In the genomic region with DNA sequence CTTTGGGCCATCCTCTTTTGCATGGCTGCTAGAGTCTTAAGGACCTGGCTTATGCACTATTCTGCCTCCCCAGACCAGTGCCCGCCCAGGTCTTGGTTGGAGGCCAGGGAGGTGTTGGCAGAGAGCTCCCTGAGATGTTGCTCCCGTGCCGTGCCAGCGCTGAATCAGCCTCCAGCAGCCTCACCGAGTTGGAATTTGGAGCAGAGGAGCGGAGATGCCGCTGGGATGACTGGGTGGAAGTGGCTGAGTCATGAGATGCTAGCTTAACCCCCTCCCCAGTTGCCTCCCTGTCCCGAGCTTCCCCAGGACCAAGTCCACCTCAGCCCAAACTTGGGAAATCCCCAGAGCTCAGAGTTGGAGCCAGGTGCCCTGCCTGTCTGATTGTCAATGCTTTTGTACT, we compare ENCODE assay signal across 12 mouse cellular contexts. TPM values are rescaled to one million over a fixed set of nuclear protein-coding genes. Genes with fewer than 3 reads are reported as not detected.
DNase-seq lines count a peak whose midpoint lies in the region; ATAC-seq and TF ChIP-seq lines count a peak whose summit lies in the region.
"Had no signal": no experiment of that assay in that cellular context is flagged by ENCODE, and none has a peak within 500 bp of the region (broad histone marks: within the 10 kb centered on the region; RNA-seq: fewer than 3 reads in every experiment).

No protein-coding gene starts in this region.

- peaks cover 4% of the 10 kb centered on the region; the same call in 1 of the 2 replicates for H3K36me3 ChIP-seq in lung, postnatal 0 days (ENCODE audit: insufficient read depth, low read length)
- peaks cover 8% of the 10 kb centered on the region for H3K36me3 ChIP-seq in myocyte (ENCODE audit: control insufficient read depth, insufficient read depth)
- H3K36me3 ChIP-seq in forebrain, embryonic 15.5 days: peaks cover 6% of the 10 kb centered on the region
- peaks cover 22% of the 10 kb centered on the region for H3K36me3 ChIP-seq in hindbrain, embryonic 10.5 days

- H3K79me2 ChIP-seq in myocyte (ENCODE audit: control insufficient read depth, insufficient read depth): peaks cover 18% of the 10 kb centered on the region

- no peak overlapping the region for H3K4me3 ChIP-seq in lung, postnatal 0 days (ENCODE audit: low read depth, low read length)
- H3K4me3 ChIP-seq in lung, adult 2 months (replicated peaks; ENCODE audit: extremely low read depth, low read depth, low read length): no peak overlapping the region
- no peak overlapping the region for H3K4me3 ChIP-seq in myocyte
- H3K4me3 ChIP-seq in forebrain, embryonic 15.5 days: no peak overlapping the region
- no peak overlapping the region for H3K4me3 ChIP-seq in hindbrain, embryonic 10.5 days
- H3K4me3 ChIP-seq: stomach, embryonic 15.5 days had no signal

- H3K27me3 ChIP-seq in lung, postnatal 0 days (replicated peaks; ENCODE audit: insufficient read depth, low read length): no peaks in the 10 kb centered on the region
- no peaks in the 10 kb centered on the region for H3K27me3 ChIP-seq in myocyte (ENCODE audit: control insufficient read depth, insufficient read depth, insufficient read length)
- H3K27me3 ChIP-seq in forebrain, embryonic 15.5 days: 0 out of 2 replicates have a peak, but pooled peaks cover under 1% of the 10 kb centered on the region
- H3K27me3 ChIP-seq in hindbrain, embryonic 10.5 days (ENCODE audit: insufficient read depth, poor library complexity, severe bottlenecking): 0 out of 2 replicates have a peak, but pooled peaks cover 5% of the 10 kb centered on the region
- H3K27me3 ChIP-seq: stomach, embryonic 15.5 days had no signal

- no peak for TF ChIP-seq EP300 in lung, postnatal 0 days (IDR thresholded peaks at IDR 0.05)

- DNase-seq in lung, postnatal 0 days (ENCODE audit: low spot score): peak; percentile 52
- DNase-seq in lung, adult 2 months: no peak
- peak; percentile 87 for DNase-seq in adrenal gland, adult 8-10 months
- peak; percentile 88 for DNase-seq in fibroblast of lung, adult 2 months (ENCODE audit: low read depth)
- DNase-seq in hindbrain, embryonic 10.5 days (ENCODE audit: low spot score): no peak
- DNase-seq: lung, embryonic 14.5 days had no signal

- TF ChIP-seq CTCF in lung, postnatal 0 days (IDR thresholded peaks at IDR 0.05): no peak
- TF ChIP-seq CTCF in lung, adult 2 months (IDR thresholded peaks at IDR 0.05; ENCODE audit: insufficient read depth, low read length): no peak

- H3K4me2 ChIP-seq in lung, postnatal 0 days (replicated peaks; ENCODE audit: low read depth, low read length): no peak overlapping the region
- peak overlapping the region; percentile 59 for H3K4me2 ChIP-seq in myocyte (ENCODE audit: low read depth)
- H3K4me2 ChIP-seq in forebrain, embryonic 15.5 days (replicated peaks): no peak overlapping the region
- H3K4me2 ChIP-seq: lung, embryonic 14.5 days; stomach, embryonic 15.5 days had no signal

- no peaks in the 10 kb centered on the region for H3K9me3 ChIP-seq in lung, postnatal 0 days (ENCODE audit: low read length)
- no peaks in the 10 kb centered on the region for H3K9me3 ChIP-seq in forebrain, embryonic 15.5 days
- no peaks in the 10 kb centered on the region for H3K9me3 ChIP-seq in hindbrain, embryonic 10.5 days
- H3K9me3 ChIP-seq: stomach, embryonic 15.5 days had no signal

- whole genome bisulfite sequencing in lung, postnatal 0 days: 63% methylated on average over 8 of the region's 8 CpGs
- WGBS in lung, adult 2 months: 32% methylated on average over 8 of the region's 8 CpGs
- 64% methylated on average over 8 of the region's 8 CpGs for WGBS in forebrain, embryonic 15.5 days
- 74% methylated on average over 8 of the region's 8 CpGs for WGBS in hindbrain, embryonic 10.5 days

- ATAC-seq in lung, postnatal 0 days: no peak
- no peak for ATAC-seq in forebrain, embryonic 15.5 days (replicated peaks)
- no peak for ATAC-seq in megakaryocyte progenitor cell, adult 5-6 weeks (replicated peaks; ENCODE audit: poor library complexity)

- TF ChIP-seq POLR2A in lung, adult 2 months (IDR thresholded peaks at IDR 0.05; ENCODE audit: borderline replicate concordance, extremely low read depth, low read depth, low read length): no peak
- no peak for TF ChIP-seq POLR2A in myocyte (IDR thresholded peaks at IDR 0.05; ENCODE audit: insufficient read length, low read depth)

- H3ac ChIP-seq in myocyte (ENCODE audit: control insufficient read depth, insufficient read length): no peak overlapping the region

- H3K4me1 ChIP-seq in lung, postnatal 0 days (ENCODE audit: insufficient read depth, low read depth, low read length): peaks cover 22% of the 10 kb centered on the region; the same call in 1 of the 2 replicates
- H3K4me1 ChIP-seq in lung, adult 2 months (ENCODE audit: control insufficient read depth, insufficient read depth, low read length): peaks cover 27% of the 10 kb centered on the region
- H3K4me1 ChIP-seq in forebrain, embryonic 15.5 days: peaks cover 24% of the 10 kb centered on the region
- peaks cover 42% of the 10 kb centered on the region for H3K4me1 ChIP-seq in hindbrain, embryonic 10.5 days (replicated peaks)

- no peak overlapping the region for H3K9ac ChIP-seq in lung, postnatal 0 days (replicated peaks; ENCODE audit: low read depth)
- H3K9ac ChIP-seq in forebrain, embryonic 15.5 days (replicated peaks): no peak overlapping the region
- H3K9ac ChIP-seq: lung, embryonic 14.5 days; stomach, embryonic 15.5 days had no signal

- H3K27ac ChIP-seq in lung, postnatal 0 days (ENCODE audit: low read length): no peak overlapping the region
- H3K27ac ChIP-seq in forebrain, embryonic 15.5 days (replicated peaks): no peak overlapping the region; the same call in 1 of the 2 replicates
- H3K27ac ChIP-seq in hindbrain, embryonic 10.5 days: no peak overlapping the region
- H3K27ac ChIP-seq: stomach, embryonic 15.5 days had no signal

TF ChIP-seq in myocyte, 11 proteins besides CTCF, POLR2A, EP300 and RAD21 (continues in another document):
- TF ChIP-seq MYOD1 (IDR thresholded peaks at IDR 0.05; ENCODE audit: control insufficient read depth in 1 of 3, insufficient read length in 2 of 3, low read depth in 2 of 3) (peak in 1 of 3 experiments; percentile 58), CEBPB (IDR thresholded peaks at IDR 0.05; ENCODE audit: insufficient read depth, poor library complexity, severe bottlenecking) (no peak), POLR2AphosphoS2 (IDR thresholded peaks at IDR 0.05; ENCODE audit: insufficient read length, low read depth) (peak; percentile 62), TCF12 (IDR thresholded peaks at IDR 0.05; ENCODE audit: insufficient read depth, poor library complexity, severe bottlenecking) (no peak)

RNA-seq across cellular contexts. Expression of a gene that starts 4.9 kb away (rescaled TPM):
- 61.7 and 63.6 TPM in 2 replicates for polyA plus RNA-seq in lung, postnatal 0 days (2015; fragmentation: Nextera tagmentation; extraction: Ambion mirVana)
- polyA plus RNA-seq in lung, adult 2 months (2012; rRNA removed): 85.2 and 86.7 TPM in 2 replicates
- 10 to 100 TPM; 52.2 to 59.2 (median 52.8) TPM for total RNA-seq in adrenal gland, adult 8-10 months (2022)
- 69.9 TPM for polyA plus RNA-seq in myocyte (2012; fragmentation: generic; extraction: Trizol)
- polyA plus RNA-seq in forebrain, embryonic 15.5 days (2015; fragmentation: Nextera tagmentation; extraction: Ambion mirVana): 66.5 TPM in 2 replicates
- total RNA-seq in megakaryocyte progenitor cell, adult 5-6 weeks (2015): 18.4 and 18.6 TPM in 2 replicates
- 8.6 and 11.9 TPM in 2 replicates for total RNA-seq in megakaryocyte progenitor cell, adult 5-6 weeks (2017)
- polyA plus RNA-seq in hindbrain, embryonic 10.5 days (2016; fragmentation: Nextera tagmentation; extraction: Ambion mirVana): 53.8 and 63.9 TPM in 2 replicates

RNA-seq across cellular contexts. Expression of a gene that starts 5.0 kb away (rescaled TPM):
- polyA plus RNA-seq in lung, postnatal 0 days (2015; fragmentation: Nextera tagmentation; extraction: Ambion mirVana): 352 and 379 TPM in 2 replicates
- polyA plus RNA-seq in lung, adult 2 months (2012; rRNA removed): 151 and 176 TPM in 2 replicates
- total RNA-seq in adrenal gland, adult 8-10 months (2022): 100 to 1,000 TPM; 272 to 295 (median 289) TPM
- polyA plus RNA-seq in myocyte (2012; fragmentation: generic; extraction: Trizol): 481 TPM
- polyA plus RNA-seq in forebrain, embryonic 15.5 days (2015; fragmentation: Nextera tagmentation; extraction: Ambion mirVana): 306 and 315 TPM in 2 replicates
- total RNA-seq in megakaryocyte progenitor cell, adult 5-6 weeks (2015): 120 and 142 TPM in 2 replicates
- total RNA-seq in megakaryocyte progenitor cell, adult 5-6 weeks (2017): 105 and 109 TPM in 2 replicates
- 223 and 271 TPM in 2 replicates for polyA plus RNA-seq in hindbrain, embryonic 10.5 days (2016; fragmentation: Nextera tagmentation; extraction: Ambion mirVana)

RNA-seq across cellular contexts. Expression of a gene that starts 17.5 kb away (rescaled TPM):
- polyA plus RNA-seq in lung, postnatal 0 days (2015; fragmentation: Nextera tagmentation; extraction: Ambion mirVana): 0.31 TPM in 1 of 2 replicates, not detected in the other
- polyA plus RNA-seq in lung, adult 2 months (2012; rRNA removed): 0.34 and 0.36 TPM in 2 replicates
- total RNA-seq in adrenal gland, adult 8-10 months (2022): under 1 TPM in 3 of 4 experiments, not detected in 1; 0.22 to 0.86 (median 0.56) TPM
- polyA plus RNA-seq in myocyte (2012; fragmentation: generic; extraction: Trizol): 15.4 TPM
- not detected in 2 replicates for polyA plus RNA-seq in forebrain, embryonic 15.5 days (2015; fragmentation: Nextera tagmentation; extraction: Ambion mirVana)
- 0.47 and 0.98 TPM in 2 replicates for total RNA-seq in megakaryocyte progenitor cell, adult 5-6 weeks (2015)
- 1.2 TPM in 1 of 2 replicates, not detected in the other for total RNA-seq in megakaryocyte progenitor cell, adult 5-6 weeks (2017)
- not detected in 2 replicates for polyA plus RNA-seq in hindbrain, embryonic 10.5 days (2016; fragmentation: Nextera tagmentation; extraction: Ambion mirVana)
- total RNA-seq: layer of hippocampus, postnatal 25 days had no signal
- polyA plus RNA-seq: lung, embryonic 14.5 days; neural tube, embryonic 14.5 days; stomach, embryonic 15.5 days had no signal

RNA-seq across cellular contexts. Expression of a gene that starts 27.5 kb away (rescaled TPM):
- polyA plus RNA-seq in lung, postnatal 0 days (2015; fragmentation: Nextera tagmentation; extraction: Ambion mirVana): 1.1 TPM in 2 replicates
- not detected in 2 replicates for polyA plus RNA-seq in lung, adult 2 months (2012; rRNA removed)
- total RNA-seq in adrenal gland, adult 8-10 months (2022): under 1 TPM in 1 of 4 experiments, not detected in 3; 0.17 TPM
- 0.37 TPM for polyA plus RNA-seq in myocyte (2012; fragmentation: generic; extraction: Trizol)
- 0.10 TPM in 1 of 2 replicates, not detected in the other for polyA plus RNA-seq in forebrain, embryonic 15.5 days (2015; fragmentation: Nextera tagmentation; extraction: Ambion mirVana)
- not detected in 2 replicates for total RNA-seq in megakaryocyte progenitor cell, adult 5-6 weeks (2015)
- total RNA-seq in megakaryocyte progenitor cell, adult 5-6 weeks (2017): 0.34 TPM in 1 of 2 replicates, not detected in the other
- 0.44 and 0.58 TPM in 2 replicates for polyA plus RNA-seq in hindbrain, embryonic 10.5 days (2016; fragmentation: Nextera tagmentation; extraction: Ambion mirVana)
- total RNA-seq: layer of hippocampus, postnatal 25 days had no signal
- polyA plus RNA-seq: lung, embryonic 14.5 days; neural tube, embryonic 14.5 days had no signal

RNA-seq across cellular contexts. Expression of a gene that starts 27.9 kb away (rescaled TPM):
- 14.4 and 18.0 TPM in 2 replicates for polyA plus RNA-seq in lung, postnatal 0 days (2015; fragmentation: Nextera tagmentation; extraction: Ambion mirVana)
- 15.8 and 17.0 TPM in 2 replicates for polyA plus RNA-seq in lung, adult 2 months (2012; rRNA removed)
- 10 to 100 TPM in 3 of 4 experiments, 1 to 10 TPM in 1; 8.9 to 12.4 (median 11.4) TPM for total RNA-seq in adrenal gland, adult 8-10 months (2022)
- 10.7 TPM for polyA plus RNA-seq in myocyte (2012; fragmentation: generic; extraction: Trizol)
- 10.7 and 11.4 TPM in 2 replicates for polyA plus RNA-seq in forebrain, embryonic 15.5 days (2015; fragmentation: Nextera tagmentation; extraction: Ambion mirVana)
- 0.99 and 1.2 TPM in 2 replicates for total RNA-seq in megakaryocyte progenitor cell, adult 5-6 weeks (2015)
- total RNA-seq in megakaryocyte progenitor cell, adult 5-6 weeks (2017): 2.5 and 3.0 TPM in 2 replicates
- polyA plus RNA-seq in hindbrain, embryonic 10.5 days (2016; fragmentation: Nextera tagmentation; extraction: Ambion mirVana): 6.9 and 8.6 TPM in 2 replicates

Comparison
In these comparisons a context has a peak if more than half of its experiments do, and no peak if none do; other contexts are left out.
1. DNase-seq: peak in lung, postnatal 0 days (single experiment), adrenal gland, adult 8-10 months (single experiment) and fibroblast of lung, adult 2 months (single experiment); none in lung, adult 2 months (single experiment) and hindbrain, embryonic 10.5 days (single experiment).
2. RNA of a gene that starts 17.5 kb away (polyA plus RNA-seq): 15.4 TPM in myocyte (single experiment); 0.34 to 0.36 TPM in lung, adult 2 months, not detected in forebrain, embryonic 15.5 days, 0.31 TPM in lung, postnatal 0 days and not detected in hindbrain, embryonic 10.5 days; every median in the first group is over 10 times any median in the second.